Mouse (Mus musculus): ENCODE measurements around the gene Olfr308. TPM values are rescaled to one million over a fixed set of nuclear protein-coding genes. Genes with fewer than 3 reads are reported as not detected.
"Not testable (repeated sequence)": the region's sequence is repeated elsewhere in the genome, so short reads cannot be mapped to it uniquely, and the experiment has no call there.

The Olfr308 gene
- not detected in 2 replicates for polyA plus RNA-seq (2015; fragmentation: Nextera tagmentation; extraction: Ambion mirVana)

GRCm38 (mm10) chr7:86325530-86325929, at the start of gene Olfr308:
Olfr308 (minus strand) TSS chr7:86325630.
- no peak for ATAC-seq (replicated peaks; ENCODE audit: insufficient number of reproducible peaks, insufficient read depth, low FRiP score, low read depth)
- H3K4me3 ChIP-seq: no peak within 1 kb of the TSS
- no peak within 1 kb of the TSS for H3K9ac ChIP-seq
- no peaks in the 10 kb centered on the region for H3K27me3 ChIP-seq
- H3K27ac ChIP-seq: no peak within 1 kb of the TSS
- no peaks in the 10 kb centered on the region; the same call in 1 of the 2 replicates for H3K9me3 ChIP-seq (replicated peaks)
- no peak within 1 kb of the TSS for H3K4me2 ChIP-seq
- no peaks in the 10 kb centered on the region for H3K4me1 ChIP-seq (replicated peaks)
- no peaks in the 10 kb centered on the region for H3K36me3 ChIP-seq

GRCm38 (mm10) chr7:86366828-86367227, 41.4 kb upstream of the Olfr308 start, which contains the start of gene Olfr305:
Olfr305 (minus strand) TSS chr7:86366928.
- Histone ChIP-seq H3K4me2 (no peak within 1 kb of the TSS), H3K27ac (no peak within 1 kb of the TSS), H3K9ac (no peak within 1 kb of the TSS), H3K4me3 (no peak within 1 kb of the TSS), H3K9me3 (replicated peaks) (no peaks in the 10 kb centered on the region), H3K27me3 (no peaks in the 10 kb centered on the region), H3K4me1 (replicated peaks) (no peaks in the 10 kb centered on the region), H3K36me3 (no peaks in the 10 kb centered on the region)
- no peak for ATAC-seq (replicated peaks; ENCODE audit: insufficient number of reproducible peaks, insufficient read depth, low FRiP score, low read depth)
- WGBS: 75% methylated on average over 1 of the region's 1 CpGs

- not testable (repeated sequence) for H3K36me3 ChIP-seq; H3K9me3 ChIP-seq (replicated peaks); H3K27ac ChIP-seq; ATAC-seq (replicated peaks; ENCODE audit: insufficient number of reproducible peaks, insufficient read depth, low FRiP score, low read depth); H3K4me2 ChIP-seq; H3K27me3 ChIP-seq; H3K9ac ChIP-seq; H3K4me1 ChIP-seq (replicated peaks); H3K4me3 ChIP-seq
- 91% methylated on average over 9 of the region's 9 CpGs for WGBS
Measured at GRCm38 (mm10) chr7:86346296-86346695, 20.9 kb upstream of the Olfr308 start.

GRCm38 (mm10) chr7:86344253-86344652, 18.8 kb upstream of the Olfr308 start:
- no peaks in the 10 kb centered on the region for H3K4me1 ChIP-seq (replicated peaks)
- H3K9me3 ChIP-seq (replicated peaks): 0 out of 2 replicates have a peak, but pooled peaks cover 4% of the 10 kb centered on the region
- H3K36me3 ChIP-seq: no peaks in the 10 kb centered on the region
- H3K27me3 ChIP-seq: no peaks in the 10 kb centered on the region
- H3K4me2 ChIP-seq: no peak overlapping the region
- no peak overlapping the region for H3K4me3 ChIP-seq
- H3K9ac ChIP-seq: no peak overlapping the region
- 58% methylated on average over 3 of the region's 3 CpGs for WGBS
- no peak for ATAC-seq (replicated peaks; ENCODE audit: insufficient number of reproducible peaks, insufficient read depth, low FRiP score, low read depth)
- no peak overlapping the region for H3K27ac ChIP-seq

- Histone ChIP-seq H3K36me3 (no peaks in the 10 kb centered on the region), H3K27ac (no peak overlapping the region), H3K4me2 (no peak overlapping the region), H3K4me1 (replicated peaks) (no peaks in the 10 kb centered on the region), H3K9ac (no peak overlapping the region), H3K9me3 (replicated peaks) (no peaks in the 10 kb centered on the region), H3K4me3 (no peak overlapping the region), H3K27me3 (no peaks in the 10 kb centered on the region)
- ATAC-seq (replicated peaks; ENCODE audit: insufficient number of reproducible peaks, insufficient read depth, low FRiP score, low read depth): no peak
- 71% methylated on average over 14 of the region's 14 CpGs for WGBS
Measured at GRCm38 (mm10) chr7:86342881-86343565, 17.6 kb upstream of the Olfr308 start.

- no peak within 1 kb of the TSS for H3K9ac ChIP-seq
- H3K36me3 ChIP-seq: no peaks in the 10 kb centered on the region
- WGBS: 55% methylated on average over 1 of the region's 1 CpGs
- H3K9me3 ChIP-seq (replicated peaks): no peaks in the 10 kb centered on the region
- H3K4me2 ChIP-seq: no peak within 1 kb of the TSS
- H3K4me1 ChIP-seq (replicated peaks): no peaks in the 10 kb centered on the region
- no peak within 1 kb of the TSS for H3K27ac ChIP-seq
- H3K4me3 ChIP-seq: no peak within 1 kb of the TSS
- no peaks in the 10 kb centered on the region for H3K27me3 ChIP-seq
- ATAC-seq (replicated peaks; ENCODE audit: insufficient number of reproducible peaks, insufficient read depth, low FRiP score, low read depth): no peak
Measured at GRCm38 (mm10) chr7:86337486-86337885, 12.1 kb upstream of the Olfr308 start, which contains the start of gene Olfr307. Olfr307 (minus strand) TSS chr7:86337586.

- H3K9ac ChIP-seq: no peak overlapping the region
- no peak for ATAC-seq (replicated peaks; ENCODE audit: insufficient number of reproducible peaks, insufficient read depth, low FRiP score, low read depth)
- H3K4me3 ChIP-seq: no peak overlapping the region
- H3K4me1 ChIP-seq (replicated peaks): no peaks in the 10 kb centered on the region
- H3K27ac ChIP-seq: no peak overlapping the region
- no peak overlapping the region for H3K4me2 ChIP-seq
- H3K36me3 ChIP-seq: no peaks in the 10 kb centered on the region
- no peaks in the 10 kb centered on the region for H3K27me3 ChIP-seq
- H3K9me3 ChIP-seq (replicated peaks): no peaks in the 10 kb centered on the region; the same call in 1 of the 2 replicates
- WGBS: 80% methylated on average over 2 of the region's 2 CpGs
Measured at GRCm38 (mm10) chr7:86321323-86321722, 4.1 kb downstream of the Olfr308 start.

- no peaks in the 10 kb centered on the region for H3K4me1 ChIP-seq (replicated peaks)
- H3K36me3 ChIP-seq: no peaks in the 10 kb centered on the region
- no peak for ATAC-seq (replicated peaks; ENCODE audit: insufficient number of reproducible peaks, insufficient read depth, low FRiP score, low read depth)
- H3K27me3 ChIP-seq: no peaks in the 10 kb centered on the region
- no peak within 1 kb of the TSS for H3K4me2 ChIP-seq
- H3K4me3 ChIP-seq: no peak within 1 kb of the TSS
- H3K27ac ChIP-seq: no peak within 1 kb of the TSS
- no peaks in the 10 kb centered on the region for H3K9me3 ChIP-seq (replicated peaks)
- H3K9ac ChIP-seq: no peak within 1 kb of the TSS
- 63% methylated on average over 2 of the region's 2 CpGs for WGBS
Measured at GRCm38 (mm10) chr7:86313608-86314007, 11.8 kb downstream of the Olfr308 start, which contains the start of gene Olfr309. Olfr309 (minus strand) TSS chr7:86313708.

- no peaks in the 10 kb centered on the region for H3K27me3 ChIP-seq
- H3K36me3 ChIP-seq: no peaks in the 10 kb centered on the region
- 70% methylated on average over 1 of the region's 1 CpGs for WGBS
- H3K4me2 ChIP-seq: no peak within 1 kb of the TSS
- H3K9ac ChIP-seq: no peak within 1 kb of the TSS
- H3K9me3 ChIP-seq (replicated peaks): no peaks in the 10 kb centered on the region
- no peaks in the 10 kb centered on the region for H3K4me1 ChIP-seq (replicated peaks)
- no peak within 1 kb of the TSS for H3K4me3 ChIP-seq
- ATAC-seq (replicated peaks; ENCODE audit: insufficient number of reproducible peaks, insufficient read depth, low FRiP score, low read depth): no peak
- no peak within 1 kb of the TSS for H3K27ac ChIP-seq
Measured at GRCm38 (mm10) chr7:86277072-86277471, 48.4 kb downstream of the Olfr308 start, which contains the start of gene Olfr310. Olfr310 (minus strand) TSS chr7:86277172.

Small RNA genes within 50 kb of the gene (microRNA-seq; reads per million reads assigned to microRNA genes)
- not detected for gene Gm23192

Other genes with a start within 250 kb of the Olfr308 start
- not detected in 2 replicates for gene Vmn2r75, start 153.9 kb downstream of the Olfr308 start, polyA plus RNA-seq (2015; fragmentation: Nextera tagmentation; extraction: Ambion mirVana)
- gene Vmn2r76, start 79.3 kb downstream of the Olfr308 start, polyA plus RNA-seq (2015; fragmentation: Nextera tagmentation; extraction: Ambion mirVana): not detected in 2 replicates
- not detected in 2 replicates for gene Olfr310, start 48.5 kb downstream of the Olfr308 start, polyA plus RNA-seq (2015; fragmentation: Nextera tagmentation; extraction: Ambion mirVana)
- not detected in 2 replicates for gene Olfr309, start 11.9 kb downstream of the Olfr308 start, polyA plus RNA-seq (2015; fragmentation: Nextera tagmentation; extraction: Ambion mirVana)
- not detected in 2 replicates for gene Olfr307, start 12.0 kb upstream of the Olfr308 start, polyA plus RNA-seq (2015; fragmentation: Nextera tagmentation; extraction: Ambion mirVana)
- not detected in 2 replicates for gene Olfr305, start 41.3 kb upstream of the Olfr308 start, polyA plus RNA-seq (2015; fragmentation: Nextera tagmentation; extraction: Ambion mirVana)
- gene Olfr304, start 61.0 kb upstream of the Olfr308 start, polyA plus RNA-seq (2015; fragmentation: Nextera tagmentation; extraction: Ambion mirVana): not detected in 2 replicates
- gene Olfr303, start 72.2 kb upstream of the Olfr308 start, polyA plus RNA-seq (2015; fragmentation: Nextera tagmentation; extraction: Ambion mirVana): not detected in 2 replicates
- not detected in 2 replicates for gene Olfr301, start 78.2 kb upstream of the Olfr308 start, polyA plus RNA-seq (2015; fragmentation: Nextera tagmentation; extraction: Ambion mirVana)
- gene Olfr299, start 134.3 kb upstream of the Olfr308 start, polyA plus RNA-seq (2015; fragmentation: Nextera tagmentation; extraction: Ambion mirVana): not detected in 2 replicates
- not detected in 2 replicates for gene Olfr298, start 166.9 kb upstream of the Olfr308 start, polyA plus RNA-seq (2015; fragmentation: Nextera tagmentation; extraction: Ambion mirVana)
- gene Olfr297, start 194.3 kb upstream of the Olfr308 start, polyA plus RNA-seq (2015; fragmentation: Nextera tagmentation; extraction: Ambion mirVana): not detected in 2 replicates

All from heart, embryonic 15.5 days (tissue).